Mouse (Mus musculus) bone marrow macrophage, adult 2 months (primary cell): ENCODE measurements around the gene Olfr313.

Experiments
- CTCF ChIP-seq: IDR thresholded peaks from 2 replicates; pipeline ENCODE4 v1.5.1; 2012; ENCODE audit warnings: low read depth, mild to moderate bottlenecking, low read length, moderate library complexity
- POLR2A ChIP-seq: IDR thresholded peaks from 2 replicates; pipeline ENCODE4 v1.6.1; 2012; ENCODE audit warnings: mild to moderate bottlenecking, low read depth, low read length, borderline replicate concordance

DNA sequence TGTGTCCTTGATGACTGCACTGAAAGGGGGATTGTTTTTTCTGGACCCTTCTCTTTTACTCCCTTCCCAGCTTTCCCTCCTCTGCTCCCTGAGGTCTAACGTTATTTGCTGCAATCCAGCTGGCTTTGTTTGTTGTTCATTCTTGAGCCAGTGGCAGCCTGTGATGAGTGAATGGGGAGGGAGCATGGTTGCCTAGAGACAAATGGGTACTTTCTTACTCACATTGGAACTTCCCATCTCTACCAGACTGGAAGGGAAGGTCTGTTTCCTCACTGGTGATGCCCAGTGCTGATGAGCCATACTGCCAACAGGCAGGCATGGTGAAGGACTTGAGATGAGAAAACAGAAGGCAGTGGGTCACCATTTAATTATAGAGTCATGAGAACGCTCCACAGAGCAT, 34.9 kb downstream of the Olfr313 start:
- TF ChIP-seq CTCF (no peak), POLR2A (no peak)
